Mouse (Mus musculus): Measurements from ENCODE around the gene Lars2.

Gene Lars2

GRCm38 (mm10) chr9:123475569-123475968 is 108.8 kb downstream of the Lars2 start:
- no peak for DNase-seq (ENCODE audit: extremely low spot score, low read depth, low spot score)

GRCm38 (mm10) chr9:123478031-123478585 is 111.4 kb downstream of the Lars2 start:
- peak; percentile 14 for DNase-seq (ENCODE audit: extremely low spot score, low read depth, low spot score)

- DNase-seq (ENCODE audit: extremely low spot score, low read depth, low spot score), result no peak
Measured at GRCm38 (mm10) chr9:123478586-123479195, 112.0 kb downstream of the Lars2 start, which contains the start of gene Limd1. TSS of gene Limd1 (plus strand) at chr9:123478706.

GRCm38 (mm10) chr9:123479196-123479669 is 112.5 kb downstream of the Lars2 start:
- DNase-seq (ENCODE audit: extremely low spot score, low read depth, low spot score), result no peak

GRCm38 (mm10) chr9:123479876-123480252 is 113.1 kb downstream of the Lars2 start:
- DNase-seq (ENCODE audit: extremely low spot score, low read depth, low spot score), result no peak

- no peak for DNase-seq (ENCODE audit: extremely low spot score, low read depth, low spot score)
Measured at GRCm38 (mm10) chr9:123480253-123480921, 113.7 kb downstream of the Lars2 start.

- no peak for DNase-seq (ENCODE audit: extremely low spot score, low read depth, low spot score)
Measured at GRCm38 (mm10) chr9:123481136-123481535, 114.4 kb downstream of the Lars2 start.

- DNase-seq (ENCODE audit: extremely low spot score, low read depth, low spot score), result no peak
Measured at GRCm38 (mm10) chr9:123483598-123483997, 116.9 kb downstream of the Lars2 start.

- DNase-seq (ENCODE audit: extremely low spot score, low read depth, low spot score), result no peak
Measured at GRCm38 (mm10) chr9:123484830-123485229, 118.1 kb downstream of the Lars2 start.

GRCm38 (mm10) chr9:123485561-123485960 is 118.8 kb downstream of the Lars2 start:
- no peak for DNase-seq (ENCODE audit: extremely low spot score, low read depth, low spot score)

- DNase-seq (ENCODE audit: extremely low spot score, low read depth, low spot score), result no peak
Measured at GRCm38 (mm10) chr9:123486635-123487034, 119.9 kb downstream of the Lars2 start.

GRCm38 (mm10) chr9:123489073-123489472 is 122.3 kb downstream of the Lars2 start:
- no peak for DNase-seq (ENCODE audit: extremely low spot score, low read depth, low spot score)

- no peak for DNase-seq (ENCODE audit: extremely low spot score, low read depth, low spot score)
Measured at GRCm38 (mm10) chr9:123489727-123490343, 123.1 kb downstream of the Lars2 start.

GRCm38 (mm10) chr9:123490930-123491329 is 124.2 kb downstream of the Lars2 start:
- DNase-seq (ENCODE audit: extremely low spot score, low read depth, low spot score), result no peak

GRCm38 (mm10) chr9:123491917-123492585 is 125.3 kb downstream of the Lars2 start:
- no peak for DNase-seq (ENCODE audit: extremely low spot score, low read depth, low spot score)

GRCm38 (mm10) chr9:123496665-123497064 is 129.9 kb downstream of the Lars2 start:
- DNase-seq (ENCODE audit: extremely low spot score, low read depth, low spot score), result no peak

- no peak for DNase-seq (ENCODE audit: extremely low spot score, low read depth, low spot score)
Measured at GRCm38 (mm10) chr9:123497906-123498305, 131.2 kb downstream of the Lars2 start.

- no peak for DNase-seq (ENCODE audit: extremely low spot score, low read depth, low spot score)
Measured at GRCm38 (mm10) chr9:123500480-123500879, 133.8 kb downstream of the Lars2 start.

- no peak for DNase-seq (ENCODE audit: extremely low spot score, low read depth, low spot score)
Measured at GRCm38 (mm10) chr9:123503171-123503834, 136.6 kb downstream of the Lars2 start.

GRCm38 (mm10) chr9:123504325-123504724 is 137.6 kb downstream of the Lars2 start:
- DNase-seq (ENCODE audit: extremely low spot score, low read depth, low spot score), result peak; percentile 42

GRCm38 (mm10) chr9:123505598-123505997 is 138.9 kb downstream of the Lars2 start:
- DNase-seq (ENCODE audit: extremely low spot score, low read depth, low spot score), result no peak

Measured in hindlimb bud, embryonic 11.5 days (tissue).